Mouse (Mus musculus) CH12.LX (cell line): Measurements from ENCODE around the gene Vhl.

Experiments
- EP300 ChIP-seq: IDR thresholded peaks from 2 replicates; pipeline ENCODE4 v1.6.1; 2011; ENCODE audit warnings: low read length, improper control_type of control experiment
- HCFC1 ChIP-seq: IDR thresholded peaks from 2 replicates; pipeline ENCODE4 v1.6.1; 2012; ENCODE audit warnings: low read depth, mild to moderate bottlenecking, inconsistent platforms, low read length, improper control_type of control experiment

DNA sequence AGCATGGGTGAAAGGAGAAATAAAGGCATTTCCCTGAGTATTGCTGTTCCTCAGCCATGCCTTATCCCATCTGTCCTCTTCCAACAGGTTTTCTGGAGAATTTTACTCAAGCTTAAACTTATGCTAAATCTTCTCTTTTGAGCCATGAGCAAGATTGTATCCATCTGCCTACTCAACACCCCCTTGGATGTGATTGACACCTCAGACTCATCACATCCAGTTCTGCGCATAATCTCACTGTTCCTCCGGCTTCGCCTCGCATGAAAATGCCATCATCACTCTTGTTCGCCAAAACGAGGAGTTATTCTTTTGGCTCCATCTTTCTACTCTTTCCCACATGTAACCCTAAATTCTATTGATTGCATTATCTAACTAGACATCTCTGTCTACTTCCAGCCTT, 47.7 kb upstream of the Vhl start:
- no peak for TF ChIP-seq EP300
- no peak for TF ChIP-seq HCFC1
